In genomic region chr6:52215771-52216535, GRCm38 (mm10) we compare ENCODE assay signal across 11 mouse cellular contexts. TPM values are rescaled to one million over a fixed set of nuclear protein-coding genes. Genes with fewer than 3 reads are reported as not detected.
DNase-seq lines count a peak whose midpoint lies in the region; ATAC-seq lines count a peak whose summit lies in the region.
"Had no signal": no experiment of that assay in that cellular context is flagged by ENCODE, and none has a peak within 500 bp of the region (broad histone marks: within the 10 kb centered on the region; RNA-seq: fewer than 3 reads in every experiment).

No protein-coding gene starts in this region.

- ATAC-seq in hindbrain, embryonic 13.5 days (ENCODE audit: low FRiP score) = no peak
- no peak for ATAC-seq in hindbrain, embryonic 15.5 days (ENCODE audit: low FRiP score, low read depth)
- ATAC-seq in kidney, embryonic 15.5 days (replicated peaks; ENCODE audit: low FRiP score) = no peak
- ATAC-seq in neural tube, embryonic 15.5 days (ENCODE audit: low FRiP score) = no peak

- H3K36me3 ChIP-seq in hindbrain, embryonic 13.5 days = no peaks in the 10 kb centered on the region
- no peaks in the 10 kb centered on the region for H3K36me3 ChIP-seq in hindbrain, embryonic 10.5 days
- H3K36me3 ChIP-seq in hindbrain, embryonic 15.5 days = no peaks in the 10 kb centered on the region
- H3K36me3 ChIP-seq in kidney, embryonic 15.5 days = no peaks in the 10 kb centered on the region
- H3K36me3 ChIP-seq in neural tube, embryonic 15.5 days = no peaks in the 10 kb centered on the region

- no peaks in the 10 kb centered on the region for H3K9me3 ChIP-seq in hindbrain, embryonic 13.5 days
- H3K9me3 ChIP-seq in hindbrain, embryonic 10.5 days = no peaks in the 10 kb centered on the region
- no peaks in the 10 kb centered on the region for H3K9me3 ChIP-seq in hindbrain, embryonic 15.5 days
- no peaks in the 10 kb centered on the region for H3K9me3 ChIP-seq in kidney, embryonic 15.5 days (replicated peaks)
- H3K9me3 ChIP-seq in neural tube, embryonic 15.5 days (replicated peaks) = no peaks in the 10 kb centered on the region

- no peak for DNase-seq in hindbrain, embryonic 10.5 days (ENCODE audit: low spot score)
- DNase-seq in layer of hippocampus, postnatal 14 days (ENCODE audit: low spot score in 2 of 2) = no peak
- DNase-seq in Muller cell, postnatal 12 days (ENCODE audit: inconsistent ontology term) = no peak
- no peak for DNase-seq in adipocyte (ENCODE audit: low spot score)
- DNase-seq: embryo, embryonic 11 days; retina, postnatal 1 day had no signal

- H3K27me3 ChIP-seq in hindbrain, embryonic 13.5 days = peaks cover 100% of the 10 kb centered on the region
- peaks cover 100% of the 10 kb centered on the region for H3K27me3 ChIP-seq in hindbrain, embryonic 10.5 days (ENCODE audit: insufficient read depth, poor library complexity, severe bottlenecking)
- H3K27me3 ChIP-seq in hindbrain, embryonic 15.5 days = peaks cover 89% of the 10 kb centered on the region
- H3K27me3 ChIP-seq in kidney, embryonic 15.5 days = peaks cover 15% of the 10 kb centered on the region; the same call in 1 of the 2 replicates
- no peaks in the 10 kb centered on the region for H3K27me3 ChIP-seq in neural tube, embryonic 15.5 days (replicated peaks)

- peak overlapping the region; percentile 42 for H3K27ac ChIP-seq in hindbrain, embryonic 13.5 days
- no peak overlapping the region for H3K27ac ChIP-seq in hindbrain, embryonic 10.5 days
- no peak overlapping the region for H3K27ac ChIP-seq in hindbrain, embryonic 15.5 days (replicated peaks)
- H3K27ac ChIP-seq in kidney, embryonic 15.5 days = peak overlapping the region; percentile 99
- H3K27ac ChIP-seq in neural tube, embryonic 15.5 days (replicated peaks) = peak overlapping the region; percentile 100

- H3K4me3 ChIP-seq in hindbrain, embryonic 13.5 days = peak overlapping the region; percentile 33
- no peak overlapping the region for H3K4me3 ChIP-seq in hindbrain, embryonic 10.5 days
- peak overlapping the region; percentile 1 for H3K4me3 ChIP-seq in hindbrain, embryonic 15.5 days
- H3K4me3 ChIP-seq in kidney, embryonic 15.5 days (replicated peaks) = peak overlapping the region; percentile 67
- peak overlapping the region; percentile 81 for H3K4me3 ChIP-seq in neural tube, embryonic 15.5 days (replicated peaks)

- WGBS in hindbrain, embryonic 13.5 days = 2% methylated on average over 30 of the region's 30 CpGs
- 2% methylated on average over 30 of the region's 30 CpGs for WGBS in hindbrain, embryonic 10.5 days
- 4% methylated on average over 30 of the region's 30 CpGs for WGBS in hindbrain, embryonic 15.5 days
- WGBS in kidney, embryonic 15.5 days = 1% methylated on average over 30 of the region's 30 CpGs
- 2% methylated on average over 30 of the region's 30 CpGs for WGBS in neural tube, embryonic 15.5 days

- peaks cover 32% of the 10 kb centered on the region for H3K4me1 ChIP-seq in hindbrain, embryonic 13.5 days (replicated peaks)
- H3K4me1 ChIP-seq in hindbrain, embryonic 10.5 days (replicated peaks) = peaks cover 11% of the 10 kb centered on the region
- peaks cover 12% of the 10 kb centered on the region for H3K4me1 ChIP-seq in hindbrain, embryonic 15.5 days (replicated peaks)
- H3K4me1 ChIP-seq in kidney, embryonic 15.5 days = peaks cover 61% of the 10 kb centered on the region
- peaks cover 59% of the 10 kb centered on the region for H3K4me1 ChIP-seq in neural tube, embryonic 15.5 days

- H3K9ac ChIP-seq in hindbrain, embryonic 13.5 days = 0 out of 2 replicates have a peak overlapping the region, but pooled peaks have one; percentile 11
- no peak overlapping the region for H3K9ac ChIP-seq in hindbrain, embryonic 15.5 days
- peak overlapping the region; percentile 78 for H3K9ac ChIP-seq in kidney, embryonic 15.5 days
- H3K9ac ChIP-seq in neural tube, embryonic 15.5 days (replicated peaks) = peak overlapping the region; percentile 92

- H3K4me2 ChIP-seq in hindbrain, embryonic 13.5 days = peak overlapping the region; percentile 34
- H3K4me2 ChIP-seq in hindbrain, embryonic 15.5 days = 0 out of 2 replicates have a peak overlapping the region, but pooled peaks have one; percentile 6
- peak overlapping the region; percentile 92 for H3K4me2 ChIP-seq in kidney, embryonic 15.5 days
- H3K4me2 ChIP-seq in neural tube, embryonic 15.5 days = peak overlapping the region; percentile 85

RNA-seq across cellular contexts. Expression of gene Gm28308, which starts 2.8 kb away (rescaled TPM):
- not detected in 2 replicates for polyA plus RNA-seq in hindbrain, embryonic 13.5 days (2015; fragmentation: Nextera tagmentation; extraction: Ambion mirVana)
- polyA plus RNA-seq in hindbrain, embryonic 10.5 days (2016; fragmentation: Nextera tagmentation; extraction: Ambion mirVana) = not detected in 2 replicates
- not detected in 2 replicates for polyA plus RNA-seq in hindbrain, embryonic 15.5 days (2015; fragmentation: Nextera tagmentation; extraction: Ambion mirVana)
- 0.92 TPM in 1 of 2 replicates, not detected in the other for polyA plus RNA-seq in kidney, embryonic 15.5 days (2015; fragmentation: Nextera tagmentation; extraction: Ambion mirVana)
- polyA plus RNA-seq in neural tube, embryonic 15.5 days (2015; fragmentation: Nextera tagmentation; extraction: Ambion mirVana) = not detected in 2 replicates
- not detected for total RNA-seq in layer of hippocampus, postnatal 14 days (2021)
- polyA plus RNA-seq: heart, embryonic 16.5 days had no signal

RNA-seq across cellular contexts. Expression of gene Hoxa3, which starts 2.8 kb away (rescaled TPM):
- 21.8 and 23.8 TPM in 2 replicates for polyA plus RNA-seq in hindbrain, embryonic 13.5 days (2015; fragmentation: Nextera tagmentation; extraction: Ambion mirVana)
- polyA plus RNA-seq in hindbrain, embryonic 10.5 days (2016; fragmentation: Nextera tagmentation; extraction: Ambion mirVana) = 3.6 and 9.7 TPM in 2 replicates
- polyA plus RNA-seq in hindbrain, embryonic 15.5 days (2015; fragmentation: Nextera tagmentation; extraction: Ambion mirVana) = 15.7 and 16.3 TPM in 2 replicates
- polyA plus RNA-seq in kidney, embryonic 15.5 days (2015; fragmentation: Nextera tagmentation; extraction: Ambion mirVana) = 9.5 and 11.8 TPM in 2 replicates
- polyA plus RNA-seq in neural tube, embryonic 15.5 days (2015; fragmentation: Nextera tagmentation; extraction: Ambion mirVana) = 10.7 and 14.6 TPM in 2 replicates
- not detected for total RNA-seq in layer of hippocampus, postnatal 14 days (2021)

RNA-seq across cellular contexts. Expression of gene Hoxa7, which starts 5.7 kb away (rescaled TPM):
- polyA plus RNA-seq in hindbrain, embryonic 13.5 days (2015; fragmentation: Nextera tagmentation; extraction: Ambion mirVana) = 7.4 and 14.9 TPM in 2 replicates
- polyA plus RNA-seq in hindbrain, embryonic 10.5 days (2016; fragmentation: Nextera tagmentation; extraction: Ambion mirVana) = not detected in 2 replicates
- 8.3 and 20.5 TPM in 2 replicates for polyA plus RNA-seq in hindbrain, embryonic 15.5 days (2015; fragmentation: Nextera tagmentation; extraction: Ambion mirVana)
- 26.7 and 27.2 TPM in 2 replicates for polyA plus RNA-seq in kidney, embryonic 15.5 days (2015; fragmentation: Nextera tagmentation; extraction: Ambion mirVana)
- 86.8 and 109 TPM in 2 replicates for polyA plus RNA-seq in neural tube, embryonic 15.5 days (2015; fragmentation: Nextera tagmentation; extraction: Ambion mirVana)
- total RNA-seq in layer of hippocampus, postnatal 14 days (2021) = under 1 TPM; 0.16 to 0.45 TPM

RNA-seq across cellular contexts. Expression of gene Hoxa6, which starts 7.4 kb away (rescaled TPM):
- 16.3 and 28.0 TPM in 2 replicates for polyA plus RNA-seq in hindbrain, embryonic 13.5 days (2015; fragmentation: Nextera tagmentation; extraction: Ambion mirVana)
- not detected in 2 replicates for polyA plus RNA-seq in hindbrain, embryonic 10.5 days (2016; fragmentation: Nextera tagmentation; extraction: Ambion mirVana)
- 10.4 and 13.4 TPM in 2 replicates for polyA plus RNA-seq in hindbrain, embryonic 15.5 days (2015; fragmentation: Nextera tagmentation; extraction: Ambion mirVana)
- 4.2 and 4.3 TPM in 2 replicates for polyA plus RNA-seq in kidney, embryonic 15.5 days (2015; fragmentation: Nextera tagmentation; extraction: Ambion mirVana)
- 10.3 and 15.0 TPM in 2 replicates for polyA plus RNA-seq in neural tube, embryonic 15.5 days (2015; fragmentation: Nextera tagmentation; extraction: Ambion mirVana)
- total RNA-seq in layer of hippocampus, postnatal 14 days (2021) = not detected
- polyA plus RNA-seq: heart, embryonic 16.5 days had no signal

RNA-seq across cellular contexts. Expression of gene Hoxa5, which starts 11.6 kb away (rescaled TPM):
- polyA plus RNA-seq in hindbrain, embryonic 13.5 days (2015; fragmentation: Nextera tagmentation; extraction: Ambion mirVana) = 116 and 150 TPM in 2 replicates
- polyA plus RNA-seq in hindbrain, embryonic 10.5 days (2016; fragmentation: Nextera tagmentation; extraction: Ambion mirVana) = 1.8 TPM in 1 of 2 replicates, not detected in the other
- polyA plus RNA-seq in hindbrain, embryonic 15.5 days (2015; fragmentation: Nextera tagmentation; extraction: Ambion mirVana) = 105 and 115 TPM in 2 replicates
- 11.0 and 11.5 TPM in 2 replicates for polyA plus RNA-seq in kidney, embryonic 15.5 days (2015; fragmentation: Nextera tagmentation; extraction: Ambion mirVana)
- polyA plus RNA-seq in neural tube, embryonic 15.5 days (2015; fragmentation: Nextera tagmentation; extraction: Ambion mirVana) = 26.8 and 73.9 TPM in 2 replicates
- total RNA-seq in layer of hippocampus, postnatal 14 days (2021) = not detected

Comparison
In these comparisons a context has a peak if more than half of its experiments do, and no peak if none do; other contexts are left out.
1. H3K27ac ChIP-seq: peak in hindbrain, embryonic 13.5 days (single experiment), kidney, embryonic 15.5 days (single experiment) and neural tube, embryonic 15.5 days (single experiment); none in hindbrain, embryonic 10.5 days (single experiment) and hindbrain, embryonic 15.5 days (single experiment).
2. H3K4me2 ChIP-seq: peak in every context shown above with its lines; median percentile 92 in kidney, embryonic 15.5 days; 85 in neural tube, embryonic 15.5 days; 34 in hindbrain, embryonic 13.5 days; 6 in hindbrain, embryonic 15.5 days.